Mouse (Mus musculus): Measurements from ENCODE around the gene Scube1.

- no peak for TF ChIP-seq GATA1 (IDR thresholded peaks at IDR 0.05; ENCODE audit: low read length)
- TF ChIP-seq TAL1 (IDR thresholded peaks at IDR 0.05; ENCODE audit: low read length): no peak
Measured at GRCm38 (mm10) chr15:83568544-83568943, 156.3 kb downstream of the Scube1 start.

Measured in erythroblast, embryonic 14.5 days (primary cell).